Mouse (Mus musculus) embryonic facial prominence, embryonic 10.5 days (tissue): ENCODE measurements around the gene Cd151. TPM values are rescaled to one million over a fixed set of nuclear protein-coding genes. Genes with fewer than 3 reads are reported as not detected.

Source experiments
- DNase-seq: peaks from one replicate; pipeline ENCODE4 v3.0.0-alpha.2; 2017; ENCODE audit warnings: low spot score
- H3K27ac ChIP-seq: fragments of 300-500 bp; sonication (generic); replicated peaks from 2 replicates; pipeline ENCODE4 v1.5.1; 2016; ENCODE audit warnings: mild to moderate bottlenecking
- H3K27me3 ChIP-seq: fragments of 300-500 bp; sonication (generic); replicated peaks from 2 replicates; pipeline ENCODE4 v1.6.1; 2016; ENCODE audit warnings: low read depth, mild to moderate bottlenecking; ENCODE audit not compliant: poor library complexity, severe bottlenecking
- H3K36me3 ChIP-seq: fragments of 300-500 bp; sonication (generic); replicated peaks from 2 replicates; pipeline ENCODE4 v1.6.1; 2016; ENCODE audit warnings: mild to moderate bottlenecking, moderate library complexity
- H3K4me1 ChIP-seq: fragments of 300-500 bp; sonication (generic); 2 replicates; pipeline ENCODE4 v1.6.1; 2016
- H3K4me3 ChIP-seq: fragments of 300-500 bp; sonication (generic); 2 replicates; pipeline ENCODE4 v1.5.1; 2016; ENCODE audit warnings: mild to moderate bottlenecking, moderate library complexity
- H3K9me3 ChIP-seq: fragments of 300-500 bp; sonication (generic); 2 replicates; pipeline ENCODE4 v1.6.1; 2016; ENCODE audit warnings: mild to moderate bottlenecking
- WGBS: fragments of 180-500 bp; shearing (Covaris S2); methylation state at CpG from one replicate; pipeline ENCODE4 v1.1.7; 2016; 5-methylcytosine and 5-hydroxymethylcytosine counted together
- polyA plus RNA-seq: library from polyadenylated mRNA; unstranded; fragments of >200 nt; fragmentation: Nextera tagmentation; extraction: Ambion mirVana; gene quantifications from 2 replicates; pipeline ENCODE4 v1.2.1, GENCODE M21; 2016

The Cd151 gene
- polyA plus RNA-seq, 1 experiment from 2014 or later = 20.6 TPM

GRCm38 (mm10) chr7:141474160-141474559, 7.0 kb downstream of the Cd151 start:
- 11% methylated on average over 5 of the region's 5 CpGs for WGBS
- peak overlapping the region; percentile 98; the same call in 1 of the 2 replicates for H3K27ac ChIP-seq
- no peaks in the 10 kb centered on the region for H3K9me3 ChIP-seq
- H3K4me3 ChIP-seq = peak overlapping the region; percentile 89
- H3K36me3 ChIP-seq = peaks cover 37% of the 10 kb centered on the region
- DNase-seq = no peak
- peaks cover 8% of the 10 kb centered on the region for H3K27me3 ChIP-seq
- peaks cover 55% of the 10 kb centered on the region for H3K4me1 ChIP-seq

GRCm38 (mm10) chr7:141475011-141475804, 8.0 kb downstream of the Cd151 start, which contains the start of the genes Polr2l and Tspan4:
TSS of gene Polr2l (minus strand) at chr7:141475132.
TSS of gene Tspan4 (plus strand) at chr7:141475240.
- peak within 1 kb of the TSS; percentile 98 for H3K27ac ChIP-seq
- H3K36me3 ChIP-seq = peaks cover 27% of the 10 kb centered on the region
- no peaks in the 10 kb centered on the region for H3K9me3 ChIP-seq
- under 1% methylated on average over 87 of the region's 87 CpGs for WGBS
- peak; percentile 90 for DNase-seq
- peaks cover 8% of the 10 kb centered on the region for H3K27me3 ChIP-seq
- peak within 1 kb of the TSS; percentile 89 for H3K4me3 ChIP-seq
- peaks cover 46% of the 10 kb centered on the region for H3K4me1 ChIP-seq

GRCm38 (mm10) chr7:141475805-141476158, 8.6 kb downstream of the Cd151 start:
- Histone ChIP-seq H3K4me1 (peaks cover 46% of the 10 kb centered on the region), H3K27ac (peak overlapping the region; percentile 98), H3K9me3 (no peaks in the 10 kb centered on the region), H3K27me3 (peaks cover 8% of the 10 kb centered on the region), H3K36me3 (peaks cover 21% of the 10 kb centered on the region), H3K4me3 (peak overlapping the region; percentile 89)
- 1% methylated on average over 12 of the region's 12 CpGs for WGBS
- DNase-seq = no peak

GRCm38 (mm10) chr7:141476226-141476980, 9.2 kb downstream of the Cd151 start:
- no peaks in the 10 kb centered on the region for H3K9me3 ChIP-seq
- H3K4me3 ChIP-seq = peak overlapping the region; percentile 89
- peak overlapping the region; percentile 98 for H3K27ac ChIP-seq
- H3K27me3 ChIP-seq = peaks cover 8% of the 10 kb centered on the region
- H3K4me1 ChIP-seq = peaks cover 52% of the 10 kb centered on the region
- peaks cover 15% of the 10 kb centered on the region for H3K36me3 ChIP-seq
- 1% methylated on average over 17 of the region's 17 CpGs for WGBS
- peak; percentile 75 for DNase-seq

DNA sequence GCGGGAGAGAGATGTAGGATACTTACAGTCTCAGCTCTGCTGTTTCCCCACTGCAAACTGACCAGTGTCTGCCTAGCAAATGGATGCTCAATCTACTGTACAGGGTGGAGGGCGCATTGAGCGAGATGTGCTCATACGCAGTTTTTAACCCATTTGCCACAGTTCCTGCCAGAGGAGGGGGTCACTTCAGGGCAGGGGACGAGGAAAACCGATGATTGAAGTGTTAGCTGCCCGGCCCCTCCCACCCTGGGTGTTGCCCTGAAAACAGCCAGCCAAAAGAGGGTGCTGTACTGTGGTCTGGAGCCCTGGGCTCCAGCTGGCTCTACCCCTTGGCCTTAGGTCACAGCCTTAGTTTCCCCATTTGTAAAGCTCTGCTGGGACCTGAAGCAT, 9.8 kb downstream of the Cd151 start:
- H3K4me1 ChIP-seq = peaks cover 58% of the 10 kb centered on the region
- 16% methylated on average over 7 of the region's 7 CpGs for WGBS
- no peaks in the 10 kb centered on the region for H3K9me3 ChIP-seq
- H3K27ac ChIP-seq = peak overlapping the region; percentile 98
- H3K36me3 ChIP-seq = peaks cover 10% of the 10 kb centered on the region
- H3K27me3 ChIP-seq = peaks cover 13% of the 10 kb centered on the region
- DNase-seq = no peak
- peak overlapping the region; percentile 89 for H3K4me3 ChIP-seq

DNA sequence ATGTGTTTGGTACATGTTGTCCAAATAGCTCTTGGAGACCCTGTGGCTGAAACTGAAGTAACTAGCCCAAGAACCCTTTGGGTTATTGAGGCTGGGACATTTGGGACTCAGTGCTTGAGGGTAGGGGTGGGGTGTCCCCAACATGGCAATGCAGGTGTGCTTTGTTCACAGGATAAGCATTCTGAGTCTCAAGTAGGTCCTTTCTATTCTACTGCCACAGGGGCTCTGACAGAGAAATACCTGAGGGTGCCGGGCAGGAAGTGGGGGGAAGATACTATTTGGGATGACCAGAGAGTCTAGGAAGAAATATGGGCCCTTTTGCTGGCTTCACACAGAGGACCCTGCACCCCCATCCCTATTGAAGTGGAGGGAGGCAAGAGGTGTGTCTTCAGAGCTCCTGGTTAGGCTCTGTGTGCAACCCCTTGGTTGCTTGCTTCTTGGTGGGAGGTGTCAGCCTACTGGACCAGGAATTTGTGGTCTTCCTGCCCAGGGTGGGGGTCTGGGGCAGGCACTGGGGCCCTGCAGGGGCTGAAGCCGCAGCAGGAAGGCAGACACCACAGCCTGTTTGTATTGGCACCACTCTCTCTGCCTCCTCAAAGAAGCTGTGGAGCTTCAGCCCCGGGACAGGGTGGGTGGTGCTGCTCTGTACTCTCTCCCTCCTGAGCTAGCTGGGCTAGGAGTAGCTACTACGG, 10.5 kb downstream of the Cd151 start:
- Histone ChIP-seq H3K4me3 (peak overlapping the region; percentile 14; the same call in 1 of the 2 replicates), H3K4me1 (peaks cover 66% of the 10 kb centered on the region), H3K27me3 (peaks cover 21% of the 10 kb centered on the region), H3K9me3 (no peaks in the 10 kb centered on the region), H3K36me3 (peaks cover 3% of the 10 kb centered on the region), H3K27ac (peak overlapping the region; percentile 37)
- 70% methylated on average over 4 of the region's 4 CpGs for WGBS
- DNase-seq = no peak

GRCm38 (mm10) chr7:141478270-141478748, 11.1 kb downstream of the Cd151 start:
- H3K9me3 ChIP-seq = no peaks in the 10 kb centered on the region
- H3K27me3 ChIP-seq = peaks cover 27% of the 10 kb centered on the region
- no peak for DNase-seq
- H3K4me3 ChIP-seq = peak overlapping the region; percentile 14; the same call in 1 of the 2 replicates
- no peaks in the 10 kb centered on the region for H3K36me3 ChIP-seq
- H3K27ac ChIP-seq = peak overlapping the region; percentile 37; the same call in 1 of the 2 replicates
- WGBS = 76% methylated on average over 5 of the region's 5 CpGs
- H3K4me1 ChIP-seq = peaks cover 70% of the 10 kb centered on the region

DNA sequence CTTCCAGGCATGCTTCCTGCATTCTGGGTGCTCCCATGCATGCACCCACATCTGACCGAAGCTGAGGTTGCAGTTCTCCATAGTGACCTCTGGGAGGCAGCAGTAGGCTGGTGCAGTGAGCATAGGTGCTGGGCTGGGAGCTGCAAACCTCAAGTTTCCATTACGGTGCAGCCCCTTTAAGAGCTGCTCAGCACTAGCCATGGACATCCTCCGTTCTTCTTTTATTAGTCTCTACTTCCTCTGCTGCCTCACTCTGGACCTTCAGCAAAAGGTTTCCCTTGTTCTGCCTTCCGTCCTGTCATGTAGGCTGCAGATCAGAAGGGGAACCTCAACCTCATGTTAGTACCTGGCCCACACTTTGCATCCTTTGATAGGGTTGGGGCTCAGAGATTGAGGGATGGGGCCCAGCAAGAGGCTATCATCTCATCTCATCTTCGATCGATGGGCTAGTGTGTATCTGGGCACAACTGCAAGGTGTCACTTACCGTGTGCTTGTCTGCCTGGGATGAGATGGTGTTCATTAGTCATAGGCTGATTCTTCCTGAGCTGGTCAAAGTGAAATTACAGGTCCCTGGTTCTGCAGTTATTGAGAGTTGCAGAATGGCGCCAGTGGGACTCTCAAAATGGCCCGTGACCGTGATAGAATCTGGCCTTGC, 13.8 kb downstream of the Cd151 start:
- DNase-seq = peak; percentile 69
- Histone ChIP-seq H3K4me3 (peak overlapping the region; percentile 74), H3K27me3 (peaks cover 36% of the 10 kb centered on the region), H3K27ac (no peak overlapping the region), H3K36me3 (no peaks in the 10 kb centered on the region), H3K9me3 (no peaks in the 10 kb centered on the region), H3K4me1 (peaks cover 55% of the 10 kb centered on the region)
- 9% methylated on average over 10 of the region's 10 CpGs for WGBS

GRCm38 (mm10) chr7:141481498-141482401, 14.6 kb downstream of the Cd151 start:
- DNase-seq = peak; percentile 82
- peaks cover 31% of the 10 kb centered on the region for H3K27me3 ChIP-seq
- H3K4me1 ChIP-seq = peaks cover 47% of the 10 kb centered on the region
- peak overlapping the region; percentile 55; the same call in 1 of the 2 replicates for H3K27ac ChIP-seq
- no peaks in the 10 kb centered on the region for H3K9me3 ChIP-seq
- H3K36me3 ChIP-seq = no peaks in the 10 kb centered on the region
- under 1% methylated on average over 81 of the region's 81 CpGs for WGBS
- H3K4me3 ChIP-seq = peak overlapping the region; percentile 74

DNA sequence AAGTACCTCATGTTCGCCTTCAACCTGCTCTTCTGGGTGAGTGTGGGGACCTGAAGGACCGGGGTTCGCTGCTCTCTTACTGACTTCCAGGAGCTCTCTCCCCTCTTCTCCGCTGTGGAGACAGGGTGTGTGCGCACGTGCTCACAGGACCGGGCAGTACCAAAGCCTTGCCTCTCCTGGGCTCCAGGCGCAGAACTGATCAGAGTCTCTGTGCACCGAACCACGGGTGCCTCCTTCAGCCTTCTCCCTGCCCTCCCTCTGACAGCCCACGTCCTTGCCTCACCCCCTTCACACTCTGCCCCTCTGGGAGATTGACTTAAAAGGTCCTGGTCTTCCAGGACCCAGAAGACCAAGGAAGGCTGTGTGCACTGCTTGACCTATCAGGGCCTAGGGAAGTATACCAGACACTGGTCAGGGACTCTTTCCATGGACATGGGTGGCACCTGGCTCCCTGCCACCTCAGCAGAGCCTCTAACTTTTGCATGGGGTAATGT, 15.4 kb downstream of the Cd151 start:
- DNase-seq = no peak
- Histone ChIP-seq H3K4me3 (peak overlapping the region; percentile 74), H3K36me3 (0 out of 2 replicates have a peak, but pooled peaks cover 2% of the 10 kb centered on the region), H3K27ac (0 out of 2 replicates have a peak overlapping the region, but pooled peaks have one; percentile 55), H3K9me3 (no peaks in the 10 kb centered on the region), H3K4me1 (peaks cover 39% of the 10 kb centered on the region), H3K27me3 (peaks cover 31% of the 10 kb centered on the region)
- 9% methylated on average over 11 of the region's 11 CpGs for WGBS
